Mouse (Mus musculus): ENCODE data around the gene Mta1. TPM values are rescaled to one million over a fixed set of nuclear protein-coding genes. Genes with fewer than 3 reads are reported as not detected.

Mta1 gene
- polyA plus RNA-seq, 1 experiment from 2014 or later: 16.3 TPM

DNA sequence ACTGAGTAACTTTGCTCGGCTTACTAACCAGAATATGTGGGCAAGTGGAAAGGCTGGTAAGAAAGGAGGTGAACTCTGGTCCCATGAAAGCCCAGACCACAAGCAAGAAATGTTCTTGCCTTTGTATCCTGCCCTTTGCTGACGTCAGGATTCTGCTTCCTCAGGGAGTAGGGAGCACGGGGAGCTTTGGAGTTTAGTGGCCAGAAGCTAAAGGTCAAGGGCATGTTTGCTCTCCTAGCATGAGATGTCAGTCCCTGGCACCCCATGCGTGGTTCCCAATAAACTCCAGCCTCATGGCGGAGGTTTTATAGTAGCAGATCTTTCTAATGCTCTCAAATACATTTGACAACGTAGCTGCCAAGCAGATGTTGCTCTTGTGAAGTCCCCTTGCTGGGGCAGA, 26.3 kb upstream of the Mta1 start:
- Histone ChIP-seq H3K36me3 (peaks cover 31% of the 10 kb centered on the region), H3K4me1 (replicated peaks) (peaks cover 25% of the 10 kb centered on the region), H3K9ac (no peak overlapping the region), H3K4me2 (no peak overlapping the region), H3K9me3 (no peaks in the 10 kb centered on the region), H3K27ac (replicated peaks) (no peak overlapping the region), H3K4me3 (no peak overlapping the region), H3K27me3 (no peaks in the 10 kb centered on the region)
- ATAC-seq (ENCODE audit: low FRiP score, low read depth): no peak
- WGBS: 89% methylated on average over 6 of the region's 6 CpGs

DNA sequence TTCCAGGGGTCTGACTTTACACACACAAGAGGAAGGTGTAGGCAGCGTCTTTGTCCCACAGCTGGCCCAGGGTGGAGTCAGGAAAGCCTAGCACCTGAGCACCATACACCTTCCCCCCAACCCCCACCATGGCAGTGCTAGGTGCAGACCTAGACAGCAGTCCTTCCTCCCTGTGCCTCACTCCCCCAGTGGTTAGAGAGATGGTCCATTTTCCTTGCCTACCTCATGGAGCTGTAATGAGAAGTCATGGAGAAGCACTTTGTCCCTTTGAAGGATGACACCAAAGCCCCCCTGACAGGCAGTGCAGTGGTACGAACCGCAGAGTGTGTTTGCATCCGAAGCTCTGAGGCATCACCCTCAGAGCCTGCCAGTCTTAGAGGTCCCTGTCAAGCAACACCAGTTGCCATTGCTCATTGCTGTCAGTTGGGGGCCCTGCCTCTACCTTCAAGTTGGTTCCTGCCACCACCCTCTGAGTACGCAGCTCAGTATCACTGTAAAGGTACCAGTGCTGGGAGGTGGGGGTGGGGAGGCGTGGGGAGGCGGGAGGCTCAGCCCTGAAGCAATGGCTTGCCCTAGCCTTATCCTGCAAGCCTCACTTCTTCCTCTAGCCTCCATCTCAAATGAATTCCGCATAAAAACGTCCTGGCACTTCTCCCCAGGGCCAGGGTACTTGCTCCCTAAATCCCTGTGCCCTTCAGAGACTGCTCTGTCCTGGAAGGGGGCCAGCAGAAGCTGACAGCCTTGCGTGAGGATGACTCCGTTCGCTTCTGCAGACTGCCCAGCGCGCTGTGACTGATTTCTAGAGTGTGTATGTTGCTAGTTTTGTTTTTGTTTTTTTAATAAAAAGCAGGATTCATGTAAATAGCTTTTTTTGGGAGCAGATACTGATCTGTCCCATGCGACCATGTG, 24.4 kb upstream of the Mta1 start:
- peaks cover 27% of the 10 kb centered on the region for H3K36me3 ChIP-seq
- peaks cover 25% of the 10 kb centered on the region for H3K4me1 ChIP-seq (replicated peaks)
- WGBS: 11% methylated on average over 15 of the region's 15 CpGs
- H3K27ac ChIP-seq (replicated peaks): peak overlapping the region; percentile 94
- peak overlapping the region; percentile 89 for H3K4me2 ChIP-seq
- no peaks in the 10 kb centered on the region for H3K9me3 ChIP-seq
- peak overlapping the region; percentile 56 for H3K9ac ChIP-seq
- H3K27me3 ChIP-seq: no peaks in the 10 kb centered on the region
- peak; percentile 54 for ATAC-seq (ENCODE audit: low FRiP score, low read depth)
- peak overlapping the region; percentile 41 for H3K4me3 ChIP-seq

- H3K4me1 ChIP-seq (replicated peaks): peaks cover 25% of the 10 kb centered on the region
- peak; percentile 96 for ATAC-seq (ENCODE audit: low FRiP score, low read depth)
- H3K4me3 ChIP-seq: peak within 1 kb of the TSS; percentile 41
- H3K4me2 ChIP-seq: peak within 1 kb of the TSS; percentile 89
- peak within 1 kb of the TSS; percentile 94 for H3K27ac ChIP-seq (replicated peaks)
- WGBS: 3% methylated on average over 32 of the region's 32 CpGs
- peaks cover 19% of the 10 kb centered on the region for H3K36me3 ChIP-seq
- peak within 1 kb of the TSS; percentile 56 for H3K9ac ChIP-seq
- H3K27me3 ChIP-seq: no peaks in the 10 kb centered on the region
- H3K9me3 ChIP-seq: no peaks in the 10 kb centered on the region
Observed at GRCm38 (mm10) chr12:113074329-113075062, 23.6 kb upstream of the Mta1 start, which contains the start of gene Tex22. Gene Tex22, plus strand, starts transcription at chr12:113074502.

- no peaks in the 10 kb centered on the region for H3K27me3 ChIP-seq
- WGBS: 0% methylated on average over 10 of the region's 10 CpGs
Observed at GRCm38 (mm10) chr12:113075063-113075454, 23.0 kb upstream of the Mta1 start.

GRCm38 (mm10) chr12:113075486-113075885, 22.6 kb upstream of the Mta1 start:
- H3K4me2 ChIP-seq: peak overlapping the region; percentile 89

More at GRCm38 (mm10) chr12:113075063-113075454, 23.0 kb upstream of the Mta1 start:
- Histone ChIP-seq H3K4me3 (peak overlapping the region; percentile 41), H3K27ac (replicated peaks) (peak overlapping the region; percentile 94), H3K9ac (peak overlapping the region; percentile 56), H3K4me2 (peak overlapping the region; percentile 89), H3K4me1 (replicated peaks) (peaks cover 25% of the 10 kb centered on the region), H3K36me3 (peaks cover 13% of the 10 kb centered on the region; the same call in 1 of the 2 replicates), H3K9me3 (no peaks in the 10 kb centered on the region)
- peak; percentile 74 for ATAC-seq (ENCODE audit: low FRiP score, low read depth)

DNA sequence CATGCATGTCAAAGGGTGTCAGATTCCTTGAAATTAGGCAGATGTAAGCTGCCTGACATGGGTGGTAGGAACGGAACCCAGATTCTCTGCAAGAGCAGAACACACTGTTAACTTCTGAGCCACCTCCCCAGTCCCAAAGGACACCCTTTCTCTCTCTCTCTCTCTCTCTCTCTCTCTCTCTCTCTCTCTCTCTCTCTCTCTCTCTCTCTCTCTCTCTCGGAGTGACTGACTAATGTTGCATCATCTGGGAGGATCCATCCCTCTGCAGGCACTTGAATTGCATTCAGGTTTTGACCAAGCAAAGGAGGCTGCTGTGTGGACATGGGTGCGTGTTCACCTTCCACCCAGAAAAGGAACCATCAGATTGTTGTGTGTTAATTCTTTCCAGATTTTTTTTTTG, 10.8 kb upstream of the Mta1 start:
- Histone ChIP-seq H3K9me3 (no peaks in the 10 kb centered on the region), H3K27me3 (no peaks in the 10 kb centered on the region), H3K36me3 (no peaks in the 10 kb centered on the region), H3K4me3 (no peak overlapping the region), H3K9ac (no peak overlapping the region), H3K4me2 (no peak overlapping the region), H3K4me1 (replicated peaks) (no peaks in the 10 kb centered on the region), H3K27ac (replicated peaks) (no peak overlapping the region)
- ATAC-seq (ENCODE audit: low FRiP score, low read depth): no peak
- WGBS: 73% methylated on average over 3 of the region's 3 CpGs

More at GRCm38 (mm10) chr12:113075486-113075885, 22.6 kb upstream of the Mta1 start:
- no peaks in the 10 kb centered on the region for H3K9me3 ChIP-seq
- H3K4me1 ChIP-seq (replicated peaks): peaks cover 25% of the 10 kb centered on the region
- H3K36me3 ChIP-seq: peaks cover 9% of the 10 kb centered on the region; the same call in 1 of the 2 replicates
- no peaks in the 10 kb centered on the region for H3K27me3 ChIP-seq
- 0 out of 2 replicates have a peak overlapping the region, but pooled peaks have one; percentile 56 for H3K9ac ChIP-seq
- peak overlapping the region; percentile 94 for H3K27ac ChIP-seq (replicated peaks)
- WGBS: 62% methylated on average over 6 of the region's 6 CpGs
- 0 out of 2 replicates have a peak, but pooled peaks have one; percentile 0 for ATAC-seq (ENCODE audit: low FRiP score, low read depth)
- H3K4me3 ChIP-seq: peak overlapping the region; percentile 41; the same call in 1 of the 2 replicates

DNA sequence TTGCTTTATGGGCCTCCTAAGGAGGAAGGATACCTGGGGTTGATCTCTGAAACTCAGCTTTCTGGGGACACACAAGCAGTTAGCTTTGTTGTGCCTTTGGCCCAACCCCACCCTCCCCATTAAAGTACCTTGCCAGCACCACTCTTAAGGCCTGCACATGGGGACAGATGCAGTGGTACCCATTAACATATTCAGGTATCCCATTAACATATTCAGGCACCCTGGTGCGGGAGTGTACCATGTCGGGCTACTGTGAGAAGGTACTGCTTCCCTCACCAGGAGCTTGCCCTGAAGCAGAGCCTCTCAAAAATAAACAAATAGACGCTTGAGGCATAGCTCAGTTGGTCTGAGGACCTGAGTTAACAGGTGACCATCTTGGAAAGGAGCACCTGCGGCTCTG, 10.1 kb upstream of the Mta1 start:
- H3K4me3 ChIP-seq: no peak overlapping the region
- no peak overlapping the region for H3K4me2 ChIP-seq
- no peak for ATAC-seq (ENCODE audit: low FRiP score, low read depth)
- no peaks in the 10 kb centered on the region for H3K9me3 ChIP-seq
- H3K27me3 ChIP-seq: no peaks in the 10 kb centered on the region
- no peak overlapping the region for H3K9ac ChIP-seq
- no peaks in the 10 kb centered on the region for H3K4me1 ChIP-seq (replicated peaks)
- H3K27ac ChIP-seq (replicated peaks): no peak overlapping the region
- H3K36me3 ChIP-seq: no peaks in the 10 kb centered on the region
- 32% methylated on average over 4 of the region's 4 CpGs for WGBS

- 89% methylated on average over 6 of the region's 6 CpGs for WGBS
- H3K9me3 ChIP-seq: no peaks in the 10 kb centered on the region
Observed at GRCm38 (mm10) chr12:113089107-113089506, 9.0 kb upstream of the Mta1 start.

DNA sequence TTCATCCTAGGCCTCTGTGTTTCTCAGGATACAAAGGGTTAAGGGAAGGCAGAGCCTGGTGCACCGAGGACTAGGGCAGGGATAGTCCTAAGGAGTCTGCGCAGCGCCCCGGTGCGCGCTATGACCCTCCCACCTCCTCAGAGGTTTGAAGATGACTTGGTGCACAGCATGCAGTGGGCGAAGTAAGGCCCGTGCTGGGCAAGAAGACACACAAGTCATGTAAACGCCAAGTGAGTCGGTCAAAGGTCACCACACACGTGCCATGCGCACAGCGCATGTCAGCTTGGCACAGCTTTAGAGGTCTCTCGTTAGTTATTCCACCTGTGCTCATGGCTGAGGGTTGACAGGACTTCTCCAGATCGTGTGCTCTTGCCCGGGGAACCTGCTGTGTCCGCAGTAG, 8.0 kb upstream of the Mta1 start:
- Histone ChIP-seq H3K36me3 (no peaks in the 10 kb centered on the region), H3K9ac (no peak overlapping the region), H3K27me3 (no peaks in the 10 kb centered on the region), H3K9me3 (no peaks in the 10 kb centered on the region), H3K4me2 (no peak overlapping the region), H3K4me1 (replicated peaks) (no peaks in the 10 kb centered on the region), H3K27ac (replicated peaks) (no peak overlapping the region), H3K4me3 (no peak overlapping the region)
- no peak for ATAC-seq (ENCODE audit: low FRiP score, low read depth)
- WGBS: 79% methylated on average over 17 of the region's 17 CpGs

More at GRCm38 (mm10) chr12:113089107-113089506, 9.0 kb upstream of the Mta1 start:
- H3K9ac ChIP-seq: no peak overlapping the region
- no peak overlapping the region for H3K4me3 ChIP-seq
- no peaks in the 10 kb centered on the region for H3K27me3 ChIP-seq
- H3K36me3 ChIP-seq: no peaks in the 10 kb centered on the region
- no peaks in the 10 kb centered on the region for H3K4me1 ChIP-seq (replicated peaks)
- no peak overlapping the region for H3K27ac ChIP-seq (replicated peaks)
- no peak for ATAC-seq (ENCODE audit: low FRiP score, low read depth)
- H3K4me2 ChIP-seq: no peak overlapping the region

DNA sequence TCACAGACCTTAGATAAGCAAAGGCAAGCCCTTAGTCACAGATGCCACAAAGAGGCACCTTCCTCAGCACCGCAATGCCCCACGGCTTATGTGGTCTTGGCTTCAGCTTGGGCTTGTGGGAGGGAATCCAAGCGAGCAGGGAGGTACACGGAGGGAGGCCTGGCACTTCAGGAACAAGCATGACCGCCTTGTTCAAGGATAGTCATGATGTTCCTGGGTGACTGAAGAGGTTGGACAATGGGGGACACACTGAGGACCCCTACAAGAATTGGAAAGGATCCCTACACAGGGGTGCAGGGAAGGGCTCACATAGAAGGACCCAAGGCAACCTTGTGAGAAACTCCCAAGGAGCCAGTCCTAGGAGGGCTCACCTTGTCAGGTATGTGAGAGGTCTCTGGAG, 1.0 kb upstream of the Mta1 start:
- 87% methylated on average over 5 of the region's 5 CpGs for WGBS
- Histone ChIP-seq H3K4me1 (replicated peaks) (peaks cover 41% of the 10 kb centered on the region), H3K27ac (replicated peaks) (no peak overlapping the region), H3K4me3 (peak overlapping the region; percentile 96), H3K27me3 (no peaks in the 10 kb centered on the region), H3K36me3 (no peaks in the 10 kb centered on the region), H3K9me3 (no peaks in the 10 kb centered on the region), H3K9ac (peak overlapping the region; percentile 100), H3K4me2 (peak overlapping the region; percentile 99)
- peak; percentile 25 for ATAC-seq (ENCODE audit: low FRiP score, low read depth)

GRCm38 (mm10) chr12:113098530-113099151, 563 bp downstream of the Mta1 start:
- peaks cover 55% of the 10 kb centered on the region for H3K4me1 ChIP-seq (replicated peaks)
- peak overlapping the region; percentile 96 for H3K4me3 ChIP-seq
- ATAC-seq (ENCODE audit: low FRiP score, low read depth): 0 out of 2 replicates have a peak, but pooled peaks have one; percentile 24
- H3K36me3 ChIP-seq: no peaks in the 10 kb centered on the region
- H3K4me2 ChIP-seq: peak overlapping the region; percentile 85
- no peaks in the 10 kb centered on the region for H3K27me3 ChIP-seq
- WGBS: under 1% methylated on average over 48 of the region's 60 CpGs
- peak overlapping the region; percentile 100 for H3K9ac ChIP-seq
- H3K9me3 ChIP-seq: no peaks in the 10 kb centered on the region
- H3K27ac ChIP-seq (replicated peaks): peak overlapping the region; percentile 86
